Mouse (Mus musculus) heart, embryonic 11.5 days (tissue): Measurements from ENCODE around the gene Slco1c1. TPM values are rescaled to one million over a fixed set of nuclear protein-coding genes. Genes with fewer than 3 reads are reported as not detected.

Source experiments
- ATAC-seq: fragments of 200-750 bp; cut with Nextera tagmentation; replicated peaks from 2 replicates; pipeline ENCODE4 v1.8.0; 2017; ENCODE audit warnings: moderate library complexity; ENCODE audit not compliant: insufficient number of reproducible peaks, low FRiP score, low TSS enrichment
- H3K27ac ChIP-seq: fragments of 300-500 bp; sonication (generic); 2 replicates; pipeline ENCODE4 v1.5.1; 2014; ENCODE audit warnings: mild to moderate bottlenecking, low read depth, low read length
- H3K27me3 ChIP-seq: fragments of 300-500 bp; sonication (generic); 2 replicates; pipeline ENCODE4 v1.6.1; 2014; ENCODE audit warnings: mild to moderate bottlenecking, low read length, mixed read lengths; ENCODE audit not compliant: control insufficient read depth, insufficient read depth
- H3K36me3 ChIP-seq: fragments of 300-500 bp; sonication (generic); 2 replicates; pipeline ENCODE4 v1.6.1; 2014; ENCODE audit warnings: mild to moderate bottlenecking, low read length, moderate library complexity, mixed read lengths; ENCODE audit not compliant: control insufficient read depth, insufficient read depth
- H3K4me1 ChIP-seq: fragments of 300-500 bp; sonication (generic); 2 replicates; pipeline ENCODE4 v1.6.1; 2014; ENCODE audit warnings: low read length; ENCODE audit not compliant: control insufficient read depth, insufficient read depth
- H3K4me2 ChIP-seq: fragments of 300-500 bp; sonication (generic); 2 replicates; pipeline ENCODE4 v1.6.1; 2014; ENCODE audit warnings: mild to moderate bottlenecking, moderate library complexity
- H3K4me3 ChIP-seq: fragments of 300-500 bp; sonication (generic); 2 replicates; pipeline ENCODE4 v1.5.1; 2014; ENCODE audit warnings: low read depth, low read length
- H3K9ac ChIP-seq: fragments of 300-500 bp; sonication (generic); 2 replicates; pipeline ENCODE4 v1.6.1; 2014; ENCODE audit warnings: mild to moderate bottlenecking, low read depth, low read length, moderate library complexity
- H3K9me3 ChIP-seq: fragments of 300-500 bp; sonication (generic); replicated peaks from 2 replicates; pipeline ENCODE4 v1.6.1; 2016; ENCODE audit warnings: low read length; ENCODE audit not compliant: control insufficient read depth
- WGBS: fragments of 180-500 bp; shearing (Covaris S2); extraction: QIAGEN DNeasy Blood & Tissue Kit; methylation state at CpG from one replicate; pipeline ENCODE4 v1.1.7; 2014; ENCODE audit not compliant: insufficient replicate concordance; 5-methylcytosine and 5-hydroxymethylcytosine counted together
- polyA plus RNA-seq: library from polyadenylated mRNA; unstranded; fragments of >200 nt; fragmentation: Nextera tagmentation; extraction: Ambion mirVana; gene quantifications from 2 replicates; pipeline ENCODE4 v1.2.1, GENCODE M21; 2014

The Slco1c1 gene
- polyA plus RNA-seq = 0.20 and 0.24 TPM in 2 replicates

- WGBS = 28% methylated on average over 2 of the region's 2 CpGs
Measured at GRCm38 (mm10) chr6:141523747-141524640, at the start of gene Slco1c1. Gene Slco1c1, plus strand, starts transcription at chr6:141524368.

DNA sequence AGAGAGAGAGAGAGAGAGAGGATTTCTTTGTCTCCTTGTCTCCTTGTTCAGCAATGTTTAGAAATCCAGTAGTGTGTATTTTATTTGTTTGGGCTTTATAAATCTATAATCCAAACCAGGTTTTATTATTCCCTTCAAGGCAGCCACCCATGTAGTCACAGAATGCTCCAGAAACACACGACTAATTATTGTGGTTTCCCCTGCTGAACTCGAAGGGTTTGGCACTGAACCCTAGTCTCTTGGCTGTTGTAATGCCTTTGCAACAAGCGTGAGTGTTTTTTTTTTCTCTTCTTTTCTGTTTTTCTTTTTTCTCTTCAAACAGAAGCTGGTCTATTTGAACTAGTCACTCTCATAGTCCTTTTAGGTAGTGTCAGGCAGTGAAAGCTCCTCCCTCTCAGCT, 49.5 kb upstream of the Slco1c1 start:
- Histone ChIP-seq H3K9me3 (no peaks in the 10 kb centered on the region), H3K27ac (no peak overlapping the region), H3K4me1 (no peaks in the 10 kb centered on the region), H3K36me3 (0 out of 2 replicates have a peak, but pooled peaks cover 4% of the 10 kb centered on the region), H3K4me3 (no peak overlapping the region), H3K4me2 (no peak overlapping the region), H3K9ac (no peak overlapping the region), H3K27me3 (no peaks in the 10 kb centered on the region)
- ATAC-seq = no peak
- 64% methylated on average over 3 of the region's 3 CpGs for WGBS

More at GRCm38 (mm10) chr6:141523747-141524640, at the start of gene Slco1c1:
- Histone ChIP-seq H3K27ac (no peak within 1 kb of the TSS), H3K4me3 (no peak within 1 kb of the TSS), H3K9me3 (no peaks in the 10 kb centered on the region), H3K36me3 (no peaks in the 10 kb centered on the region), H3K4me1 (no peaks in the 10 kb centered on the region), H3K9ac (no peak within 1 kb of the TSS), H3K4me2 (no peak within 1 kb of the TSS), H3K27me3 (no peaks in the 10 kb centered on the region)
- ATAC-seq = no peak

GRCm38 (mm10) chr6:141485302-141486021, 38.7 kb upstream of the Slco1c1 start:
- Histone ChIP-seq H3K9me3 (no peaks in the 10 kb centered on the region), H3K27me3 (no peaks in the 10 kb centered on the region), H3K9ac (no peak overlapping the region), H3K27ac (0 out of 2 replicates have a peak overlapping the region, but pooled peaks have one; percentile 32), H3K36me3 (no peaks in the 10 kb centered on the region; the same call in 1 of the 2 replicates), H3K4me3 (no peak overlapping the region), H3K4me2 (no peak overlapping the region), H3K4me1 (peaks cover 4% of the 10 kb centered on the region; the same call in 1 of the 2 replicates)
- WGBS = 48% methylated on average over 10 of the region's 10 CpGs
- ATAC-seq = peak; percentile 77

GRCm38 (mm10) chr6:141487266-141487665, 36.9 kb upstream of the Slco1c1 start:
- peaks cover 4% of the 10 kb centered on the region; the same call in 1 of the 2 replicates for H3K4me1 ChIP-seq
- 76% methylated on average over 7 of the region's 7 CpGs for WGBS
- no peaks in the 10 kb centered on the region for H3K27me3 ChIP-seq
- H3K4me2 ChIP-seq = no peak overlapping the region
- no peak overlapping the region for H3K27ac ChIP-seq
- no peak overlapping the region for H3K9ac ChIP-seq
- no peak for ATAC-seq
- H3K4me3 ChIP-seq = no peak overlapping the region
- no peaks in the 10 kb centered on the region for H3K9me3 ChIP-seq
- no peaks in the 10 kb centered on the region; the same call in 1 of the 2 replicates for H3K36me3 ChIP-seq

- Histone ChIP-seq H3K4me3 (no peak overlapping the region), H3K36me3 (no peaks in the 10 kb centered on the region; the same call in 1 of the 2 replicates), H3K27me3 (no peaks in the 10 kb centered on the region), H3K9me3 (no peaks in the 10 kb centered on the region), H3K4me1 (peaks cover 4% of the 10 kb centered on the region; the same call in 1 of the 2 replicates), H3K27ac (no peak overlapping the region), H3K9ac (no peak overlapping the region), H3K4me2 (no peak overlapping the region)
- 18% methylated on average over 11 of the region's 11 CpGs for WGBS
- ATAC-seq = no peak
Measured at GRCm38 (mm10) chr6:141488619-141489018, 35.5 kb upstream of the Slco1c1 start.

DNA sequence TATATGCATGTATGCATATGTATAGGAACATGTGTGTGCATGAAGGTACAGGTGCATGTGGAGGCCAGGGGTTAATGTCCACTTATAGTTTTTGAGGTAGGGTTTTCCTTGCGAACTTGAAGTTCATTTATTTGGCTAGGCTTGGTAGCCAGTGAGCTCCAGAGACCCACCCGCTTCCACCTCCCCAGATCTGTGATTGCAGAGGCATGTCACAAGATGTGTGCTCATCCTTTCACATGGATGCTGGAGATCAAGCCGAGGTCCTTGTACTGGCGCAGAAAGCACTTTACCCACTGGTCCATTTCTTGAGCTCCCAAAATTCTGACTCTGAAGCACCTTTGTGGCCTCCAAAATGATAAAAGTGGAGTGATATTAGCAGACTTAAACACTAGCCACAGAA, 29.3 kb upstream of the Slco1c1 start:
- no peaks in the 10 kb centered on the region for H3K36me3 ChIP-seq
- H3K9me3 ChIP-seq = no peaks in the 10 kb centered on the region
- 71% methylated on average over 4 of the region's 4 CpGs for WGBS

DNA sequence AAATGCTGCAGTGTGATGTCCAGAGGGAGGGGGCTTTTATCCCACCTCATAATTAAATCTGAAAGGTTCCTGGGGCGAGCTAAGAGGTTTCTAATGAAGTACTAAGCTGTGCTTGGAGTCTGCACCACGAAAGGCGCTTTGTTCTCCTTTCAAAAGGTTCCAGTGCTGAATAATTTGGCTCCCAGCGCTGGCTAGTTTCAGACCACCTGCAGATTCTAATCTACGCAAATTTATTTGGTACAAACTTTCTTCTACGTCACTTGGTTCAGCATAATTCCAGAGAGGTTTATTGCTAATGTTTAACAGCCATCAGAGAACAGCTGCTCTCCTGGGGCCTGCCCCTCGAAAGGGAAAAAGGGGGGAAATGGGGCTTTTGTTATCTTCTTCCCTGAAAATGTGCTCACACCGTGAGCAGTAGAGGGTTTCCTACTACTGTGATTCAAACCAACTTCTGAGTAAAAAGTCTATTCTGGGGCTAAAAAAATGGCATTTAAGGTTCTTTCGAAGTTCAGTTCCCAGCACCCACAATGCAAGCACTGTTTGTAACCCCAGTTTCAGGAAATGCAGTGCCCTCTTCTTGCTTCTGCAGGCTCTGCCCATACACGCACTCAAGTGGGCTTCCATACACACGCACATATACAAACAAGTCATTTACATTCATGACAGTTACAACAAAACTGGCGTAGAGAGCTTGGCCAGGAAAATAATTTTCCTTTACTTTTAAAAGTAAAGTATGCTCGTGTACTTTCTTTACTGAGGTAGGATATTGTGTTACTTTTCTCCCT, 28.3 kb upstream of the Slco1c1 start:
- no peaks in the 10 kb centered on the region for H3K27me3 ChIP-seq
- no peak for ATAC-seq
- H3K36me3 ChIP-seq = no peaks in the 10 kb centered on the region
- no peak overlapping the region for H3K4me3 ChIP-seq
- no peak overlapping the region for H3K4me2 ChIP-seq
- H3K9ac ChIP-seq = no peak overlapping the region
- H3K4me1 ChIP-seq = no peaks in the 10 kb centered on the region
- no peaks in the 10 kb centered on the region for H3K9me3 ChIP-seq
- WGBS = 35% methylated on average over 13 of the region's 13 CpGs
- H3K27ac ChIP-seq = no peak overlapping the region

More for the DNA sequence above, 29.3 kb upstream of the Slco1c1 start:
- Histone ChIP-seq H3K27ac (no peak overlapping the region), H3K4me1 (no peaks in the 10 kb centered on the region), H3K27me3 (no peaks in the 10 kb centered on the region), H3K9ac (no peak overlapping the region), H3K4me2 (no peak overlapping the region), H3K4me3 (no peak overlapping the region)
- no peak for ATAC-seq

GRCm38 (mm10) chr6:141499511-141499910, 24.7 kb upstream of the Slco1c1 start:
- Histone ChIP-seq H3K4me1 (no peaks in the 10 kb centered on the region), H3K36me3 (no peaks in the 10 kb centered on the region), H3K27ac (no peak overlapping the region), H3K9ac (no peak overlapping the region), H3K4me3 (no peak overlapping the region), H3K9me3 (no peaks in the 10 kb centered on the region), H3K27me3 (no peaks in the 10 kb centered on the region), H3K4me2 (no peak overlapping the region)
- ATAC-seq = no peak
